Mouse (Mus musculus): Measurements from ENCODE around the gene Txnrd3.

- no peak for TF ChIP-seq EP300 (IDR thresholded peaks at IDR 0.05; ENCODE audit: insufficient read depth, low read depth, low read length)
- no peak for TF ChIP-seq CTCF (IDR thresholded peaks at IDR 0.05)
These were observed 29.0 kb upstream of the Txnrd3 start for GRCm38 (mm10) chr6:89614596-89615372.

Measured in heart, adult 2 months (tissue).